In the genomic region with DNA sequence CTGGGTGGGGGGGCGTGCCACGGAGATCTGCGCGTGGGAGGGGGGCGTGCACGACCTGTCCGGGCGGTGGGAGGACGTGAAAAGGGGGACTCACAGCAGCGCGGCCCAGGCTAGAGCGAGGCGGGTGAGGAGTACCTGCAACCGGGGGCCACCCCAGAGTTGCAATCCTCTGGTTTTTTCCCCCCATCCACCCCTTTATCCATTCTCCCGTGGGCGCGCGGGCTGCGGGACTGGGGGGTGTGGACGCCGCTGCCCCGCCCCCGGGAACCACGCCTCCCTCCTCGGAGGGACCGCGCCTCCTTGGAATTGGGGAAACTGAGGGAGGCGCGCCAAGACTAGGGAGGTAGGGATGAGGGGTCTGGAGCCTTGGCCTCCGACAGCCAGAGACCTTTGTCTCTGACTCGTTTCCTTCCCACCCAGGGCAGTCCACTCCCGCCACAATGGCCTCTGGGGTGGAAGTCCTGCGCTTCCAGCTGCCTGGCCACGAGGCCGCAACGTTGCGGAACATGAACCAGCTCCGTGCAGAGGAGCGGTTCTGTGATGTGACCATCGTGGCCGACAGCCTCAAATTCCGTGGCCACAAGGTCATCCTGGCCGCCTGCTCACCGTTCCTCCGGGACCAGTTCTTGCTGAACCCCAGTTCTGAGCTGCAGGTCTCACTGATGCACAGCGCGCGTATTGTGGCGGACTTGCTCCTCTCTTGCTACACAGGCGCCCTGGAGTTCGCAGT, we compare ENCODE assay signal across 8 mouse cellular contexts. TPM values are rescaled to one million over a fixed set of nuclear protein-coding genes. Genes with fewer than 3 reads are reported as not detected.
DNase-seq lines count a peak whose midpoint lies in the region; ATAC-seq lines count a peak whose summit lies in the region.

No protein-coding gene starts in this region.

- peak overlapping the region; percentile 94 for H3K27ac ChIP-seq in intestine, embryonic 15.5 days
- peak overlapping the region; percentile 90 for H3K27ac ChIP-seq in limb, embryonic 13.5 days
- H3K27ac ChIP-seq in midbrain, embryonic 15.5 days, result peak overlapping the region; percentile 95

- H3K4me2 ChIP-seq in intestine, embryonic 15.5 days (replicated peaks), result peak overlapping the region; percentile 82
- peak overlapping the region; percentile 89 for H3K4me2 ChIP-seq in limb, embryonic 13.5 days (replicated peaks)
- H3K4me2 ChIP-seq in midbrain, embryonic 15.5 days, result peak overlapping the region; percentile 91

- H3K9ac ChIP-seq in intestine, embryonic 15.5 days, result peak overlapping the region; percentile 93
- H3K9ac ChIP-seq in limb, embryonic 13.5 days, result peak overlapping the region; percentile 90
- peak overlapping the region; percentile 92 for H3K9ac ChIP-seq in midbrain, embryonic 15.5 days

- ATAC-seq in intestine, embryonic 15.5 days, result peak; percentile 23; the same call in 1 of the 2 replicates
- ATAC-seq in limb, embryonic 13.5 days (ENCODE audit: low FRiP score, low read depth), result peak; percentile 10
- ATAC-seq in midbrain, embryonic 15.5 days (replicated peaks), result peak; percentile 57

- peak overlapping the region; percentile 78 for H3K4me3 ChIP-seq in intestine, embryonic 15.5 days (replicated peaks)
- H3K4me3 ChIP-seq in limb, embryonic 13.5 days, result peak overlapping the region; percentile 77
- H3K4me3 ChIP-seq in midbrain, embryonic 15.5 days, result peak overlapping the region; percentile 81

- no peaks in the 10 kb centered on the region for H3K9me3 ChIP-seq in intestine, embryonic 15.5 days
- H3K9me3 ChIP-seq in limb, embryonic 13.5 days, result no peaks in the 10 kb centered on the region
- H3K9me3 ChIP-seq in midbrain, embryonic 15.5 days, result no peaks in the 10 kb centered on the region

- WGBS in intestine, embryonic 15.5 days, result 8% methylated on average over 51 of the region's 51 CpGs
- 9% methylated on average over 49 of the region's 51 CpGs for WGBS in limb, embryonic 13.5 days
- WGBS in midbrain, embryonic 15.5 days, result 4% methylated on average over 51 of the region's 51 CpGs

- peak; percentile 43 to 52 for DNase-seq in layer of hippocampus, adult 18-20 months (ENCODE audit: low spot score in 2 of 2)
- no peak for DNase-seq in layer of hippocampus, postnatal 14 days (ENCODE audit: low spot score in 2 of 2)
- DNase-seq in cerebellum, adult 9-11 months, result peak; percentile 82
- DNase-seq in gastrocnemius, postnatal 25 days, result peak; percentile 57
- DNase-seq in thymus, postnatal 14 days, result peak; percentile 63

- peaks cover 29% of the 10 kb centered on the region for H3K4me1 ChIP-seq in intestine, embryonic 15.5 days (replicated peaks)
- H3K4me1 ChIP-seq in limb, embryonic 13.5 days, result peaks cover 36% of the 10 kb centered on the region
- H3K4me1 ChIP-seq in midbrain, embryonic 15.5 days, result peaks cover 42% of the 10 kb centered on the region

- peaks cover 8% of the 10 kb centered on the region for H3K36me3 ChIP-seq in intestine, embryonic 15.5 days
- peaks cover 9% of the 10 kb centered on the region for H3K36me3 ChIP-seq in limb, embryonic 13.5 days
- H3K36me3 ChIP-seq in midbrain, embryonic 15.5 days (replicated peaks), result 0 out of 2 replicates have a peak, but pooled peaks cover 3% of the 10 kb centered on the region

- H3K27me3 ChIP-seq in intestine, embryonic 15.5 days (replicated peaks), result no peaks in the 10 kb centered on the region
- no peaks in the 10 kb centered on the region for H3K27me3 ChIP-seq in limb, embryonic 13.5 days
- H3K27me3 ChIP-seq in midbrain, embryonic 15.5 days (replicated peaks), result no peaks in the 10 kb centered on the region

RNA-seq across cellular contexts. Expression of a gene that starts 3.1 kb away (rescaled TPM):
- 1 to 10 TPM in 1 of 2 experiments, under 1 TPM in 1; 0.89 to 3.1 TPM for total RNA-seq in layer of hippocampus, adult 18-20 months (2021)
- total RNA-seq in layer of hippocampus, postnatal 14 days (2021), result 1 to 10 TPM; 2.0 to 3.7 TPM
- 1 to 10 TPM; 2.6 to 2.9 TPM for total RNA-seq in gastrocnemius, postnatal 25 days (2021)
- polyA plus RNA-seq in intestine, embryonic 15.5 days (2015; fragmentation: Nextera tagmentation; extraction: Ambion mirVana), result 14.9 and 16.0 TPM in 2 replicates
- 1.6 and 2.4 TPM in 2 replicates for polyA plus RNA-seq in limb, embryonic 13.5 days (2015; fragmentation: Nextera tagmentation; extraction: Ambion mirVana)
- polyA plus RNA-seq in midbrain, embryonic 15.5 days (2015; fragmentation: Nextera tagmentation; extraction: Ambion mirVana), result 2.1 and 3.1 TPM in 2 replicates

RNA-seq across cellular contexts. Expression of a gene that starts 3.3 kb away (rescaled TPM):
- total RNA-seq in layer of hippocampus, adult 18-20 months (2021), result 100 to 1,000 TPM; 186 to 193 TPM
- 100 to 1,000 TPM; 168 to 173 TPM for total RNA-seq in layer of hippocampus, postnatal 14 days (2021)
- total RNA-seq in gastrocnemius, postnatal 25 days (2021), result 10 to 100 TPM; 25.5 to 26.4 TPM
- 61.2 and 67.6 TPM in 2 replicates for polyA plus RNA-seq in intestine, embryonic 15.5 days (2015; fragmentation: Nextera tagmentation; extraction: Ambion mirVana)
- polyA plus RNA-seq in limb, embryonic 13.5 days (2015; fragmentation: Nextera tagmentation; extraction: Ambion mirVana), result 97.0 and 103 TPM in 2 replicates
- 113 and 119 TPM in 2 replicates for polyA plus RNA-seq in midbrain, embryonic 15.5 days (2015; fragmentation: Nextera tagmentation; extraction: Ambion mirVana)

RNA-seq across cellular contexts. Expression of a gene that starts 13.1 kb away (rescaled TPM):
- total RNA-seq in layer of hippocampus, adult 18-20 months (2021), result under 1 TPM in 1 of 2 experiments, not detected in 1; 0.10 TPM
- total RNA-seq in layer of hippocampus, postnatal 14 days (2021), result not detected
- not detected for total RNA-seq in gastrocnemius, postnatal 25 days (2021)
- polyA plus RNA-seq in intestine, embryonic 15.5 days (2015; fragmentation: Nextera tagmentation; extraction: Ambion mirVana), result not detected in 2 replicates
- polyA plus RNA-seq in limb, embryonic 13.5 days (2015; fragmentation: Nextera tagmentation; extraction: Ambion mirVana), result not detected in 2 replicates
- 0.18 TPM in 1 of 2 replicates, not detected in the other for polyA plus RNA-seq in midbrain, embryonic 15.5 days (2015; fragmentation: Nextera tagmentation; extraction: Ambion mirVana)

RNA-seq across cellular contexts. Expression of a gene that starts 15.7 kb away (rescaled TPM):
- 1 to 10 TPM; 8.6 to 8.8 TPM for total RNA-seq in layer of hippocampus, adult 18-20 months (2021)
- 1 to 10 TPM; 6.4 to 8.1 TPM for total RNA-seq in layer of hippocampus, postnatal 14 days (2021)
- 1 to 10 TPM; 5.0 to 5.2 TPM for total RNA-seq in gastrocnemius, postnatal 25 days (2021)
- polyA plus RNA-seq in intestine, embryonic 15.5 days (2015; fragmentation: Nextera tagmentation; extraction: Ambion mirVana), result 2.5 and 2.8 TPM in 2 replicates
- 5.4 TPM in 2 replicates for polyA plus RNA-seq in limb, embryonic 13.5 days (2015; fragmentation: Nextera tagmentation; extraction: Ambion mirVana)
- 17.4 and 17.5 TPM in 2 replicates for polyA plus RNA-seq in midbrain, embryonic 15.5 days (2015; fragmentation: Nextera tagmentation; extraction: Ambion mirVana)

RNA-seq across cellular contexts. Expression of a gene that starts 19.3 kb away (rescaled TPM):
- under 1 TPM in 1 of 2 experiments, not detected in 1; 0.43 TPM for total RNA-seq in layer of hippocampus, adult 18-20 months (2021)
- total RNA-seq in layer of hippocampus, postnatal 14 days (2021), result under 1 TPM; 0.18 to 0.38 TPM
- total RNA-seq in gastrocnemius, postnatal 25 days (2021), result not detected
- 56.2 and 60.4 TPM in 2 replicates for polyA plus RNA-seq in intestine, embryonic 15.5 days (2015; fragmentation: Nextera tagmentation; extraction: Ambion mirVana)
- polyA plus RNA-seq in limb, embryonic 13.5 days (2015; fragmentation: Nextera tagmentation; extraction: Ambion mirVana), result 0.14 TPM in 1 of 2 replicates, not detected in the other
- not detected in 2 replicates for polyA plus RNA-seq in midbrain, embryonic 15.5 days (2015; fragmentation: Nextera tagmentation; extraction: Ambion mirVana)

Comparison
In these comparisons a context has a peak if more than half of its experiments do, and no peak if none do; other contexts are left out.
1. DNase-seq: peak in layer of hippocampus, adult 18-20 months (2 of 2), cerebellum, adult 9-11 months (single experiment), gastrocnemius, postnatal 25 days (single experiment) and thymus, postnatal 14 days (single experiment); none in layer of hippocampus, postnatal 14 days (0 of 2).
2. RNA of a gene that starts 3.3 kb away (total RNA-seq): 186 to 193 TPM in layer of hippocampus, adult 18-20 months and 168 to 173 TPM in layer of hippocampus, postnatal 14 days; 25.5 to 26.4 TPM in gastrocnemius, postnatal 25 days; every median in the first group is over 4 times any median in the second.
3. Peak in every context shown above with its lines, with median percentiles within 50 percentile points of each other: ATAC-seq, H3K27ac ChIP-seq, H3K4me2 ChIP-seq, H3K4me3 ChIP-seq and H3K9ac ChIP-seq.